Mouse (Mus musculus) kidney, postnatal 4 days (tissue): ENCODE results near the gene Dcaf1.

Experiments used
- DNase-seq, 2 experiments: peaks; one replicate each; pipeline ENCODE4 v3.0.0; 2021; ENCODE audit warnings: mixed read lengths in 2 of 2

Gene Dcaf1

DNA sequence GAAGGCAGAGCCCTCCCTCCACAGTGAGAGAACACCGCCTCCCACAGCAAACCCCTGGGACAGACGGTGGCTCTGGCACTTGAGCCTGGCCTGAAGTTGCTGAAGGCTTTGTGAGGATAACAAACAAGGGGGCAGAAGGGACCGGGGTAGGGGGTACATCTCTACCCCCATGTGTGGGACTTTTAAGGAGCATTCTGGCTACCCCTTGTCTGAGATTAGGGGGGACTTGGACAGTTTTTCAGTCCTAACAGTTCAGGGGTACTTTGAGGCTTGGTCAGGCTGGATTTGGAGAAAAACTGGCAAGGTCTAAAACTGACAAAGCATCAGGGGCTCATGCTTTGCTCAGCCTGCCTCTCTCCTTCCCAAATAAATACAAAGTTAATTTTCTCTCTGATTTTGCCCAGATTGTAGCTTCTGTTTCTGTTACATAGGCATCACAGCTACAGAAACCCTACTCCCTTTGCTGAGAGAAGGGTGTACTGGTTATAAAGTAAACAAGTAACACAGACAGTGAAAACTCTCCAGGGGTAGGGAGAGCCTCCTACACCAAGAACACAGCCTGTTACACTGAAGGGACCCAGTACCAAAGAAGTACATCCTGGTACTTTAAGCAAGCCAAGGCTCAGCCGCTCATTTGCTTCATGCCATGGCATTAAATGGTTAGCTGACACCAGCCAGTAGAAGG, 59.5 kb downstream of the Dcaf1 start:
- DNase-seq, result no peak

DNA sequence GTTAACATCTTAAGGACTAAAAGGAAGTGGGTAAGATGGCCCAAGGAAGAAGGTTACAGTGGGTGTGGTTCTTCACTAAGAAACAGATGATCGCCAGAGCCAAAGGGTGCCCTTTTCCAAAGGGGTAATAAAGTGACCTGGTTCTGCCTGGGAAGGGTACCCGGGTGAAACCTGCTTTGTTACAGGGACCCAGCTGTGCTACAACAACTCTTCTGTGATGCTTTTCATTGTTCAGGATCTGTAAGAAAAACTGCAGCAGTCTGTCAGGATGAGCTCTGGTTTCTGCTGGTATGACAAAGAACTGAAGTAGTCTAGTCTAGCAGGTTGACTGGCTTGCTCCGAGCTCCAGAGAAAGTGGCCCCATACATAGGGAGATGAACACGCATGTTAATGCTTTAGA, 60.5 kb downstream of the Dcaf1 start:
- DNase-seq, result no peak

DNA sequence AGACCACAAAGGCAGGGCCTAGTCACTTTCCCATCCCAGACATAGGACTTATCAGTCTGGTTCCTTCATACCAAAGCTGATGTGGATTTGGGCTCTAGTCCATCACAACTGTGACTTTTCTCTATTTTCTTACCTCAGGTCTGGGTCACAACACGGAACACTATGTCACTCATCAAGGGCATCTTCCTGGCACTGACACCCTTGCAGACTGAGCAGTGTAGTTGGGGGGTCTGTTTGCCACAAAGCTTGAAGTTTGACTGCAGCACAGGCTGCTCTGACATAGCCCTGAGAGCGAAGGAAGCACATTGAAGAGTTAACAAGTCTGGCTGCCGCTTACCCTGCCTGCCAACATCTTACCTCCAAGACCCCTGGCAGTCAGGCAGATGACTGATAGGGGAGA, 61.4 kb downstream of the Dcaf1 start:
- no peak for DNase-seq

- DNase-seq, result peak; percentile 17 to 40
Measured at GRCm38 (mm10) chr9:106884306-106884705, 62.6 kb downstream of the Dcaf1 start.

DNA sequence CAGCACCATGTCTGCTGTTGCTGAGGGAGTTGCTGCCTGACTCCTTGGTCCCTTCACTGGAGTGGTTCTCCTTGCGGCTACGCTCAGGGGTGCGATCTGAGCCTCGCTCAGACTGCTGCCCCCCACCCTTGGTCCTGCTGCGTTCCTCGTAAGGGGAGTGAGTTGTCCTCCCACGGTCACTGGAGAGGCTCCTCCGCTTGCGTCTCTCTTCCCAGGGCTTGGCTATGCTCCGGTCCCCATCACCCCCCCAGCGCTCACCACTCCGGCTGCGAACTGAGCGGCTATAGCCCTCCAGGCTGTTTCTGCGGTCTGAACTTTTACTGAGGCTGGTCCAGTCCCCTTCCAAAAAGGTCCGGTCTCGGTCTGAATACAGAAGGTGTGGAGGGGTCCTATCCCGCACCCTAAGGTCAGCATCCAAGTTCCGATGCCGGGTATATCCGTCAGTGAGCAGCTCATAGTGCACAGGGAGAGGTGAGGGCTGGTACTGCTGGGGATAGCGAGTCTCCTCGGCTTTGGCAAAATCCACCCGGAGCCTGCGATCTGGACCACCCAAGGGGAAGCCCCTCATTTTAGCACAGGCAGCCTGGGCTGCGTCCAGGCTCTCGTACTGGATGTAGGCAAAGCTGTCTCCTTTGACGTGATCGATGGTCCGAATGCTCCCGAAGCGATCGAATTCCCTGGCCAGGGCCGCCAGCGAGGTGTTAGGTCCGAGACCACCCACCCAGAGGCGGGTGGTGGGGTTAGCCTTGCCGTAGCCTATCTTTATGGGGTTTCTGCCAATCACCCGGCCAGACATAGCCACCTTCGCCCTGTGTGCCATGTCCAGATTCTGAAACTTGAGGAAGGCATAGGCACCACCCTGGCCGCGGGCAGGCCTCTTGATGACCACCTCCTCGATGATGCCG, 63.6 kb downstream of the Dcaf1 start:
- DNase-seq, result peak; percentile 26 to 45

DNA sequence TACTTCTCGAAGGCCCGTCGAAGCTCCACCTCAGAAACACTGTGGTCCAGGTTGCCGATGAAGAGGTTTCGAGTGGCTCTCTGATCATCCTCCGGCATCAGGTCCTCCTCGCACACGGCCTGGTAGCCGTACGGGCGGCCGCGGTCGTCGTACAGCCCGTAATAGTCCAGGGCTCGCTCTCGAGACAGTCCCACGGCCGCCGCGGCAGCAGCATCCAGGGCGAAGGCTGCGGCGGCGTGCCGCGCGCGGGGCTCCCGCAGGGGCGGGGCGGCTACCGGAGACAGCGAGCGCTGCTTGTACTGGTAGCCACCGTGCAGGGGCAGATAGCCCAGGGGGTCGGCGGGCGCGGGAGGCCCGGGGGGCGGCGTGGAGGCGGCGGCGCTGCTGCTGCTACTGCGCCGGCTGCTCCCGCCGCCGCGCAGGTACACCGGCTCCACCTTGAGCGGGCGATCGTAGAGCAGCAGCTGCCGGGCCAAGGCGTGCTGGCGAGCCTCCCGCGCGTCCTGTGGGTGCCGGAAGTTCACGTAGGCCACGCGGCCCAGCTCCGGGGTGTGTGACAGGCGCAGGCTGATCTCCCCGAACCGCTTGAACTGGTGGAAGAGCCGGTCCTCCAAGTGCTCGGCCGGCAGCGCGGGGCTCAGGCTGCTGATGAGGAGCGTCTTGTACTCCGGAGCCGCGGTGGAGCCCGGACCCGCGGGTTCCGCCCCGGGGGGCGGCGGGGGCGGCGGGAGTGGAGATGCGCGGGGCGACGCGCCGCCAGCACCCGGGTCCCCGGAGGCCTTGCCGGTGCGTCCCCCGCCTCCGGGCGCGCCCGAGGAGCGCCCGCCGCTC, 64.4 kb downstream of the Dcaf1 start:
- peak; percentile 56 to 69 for DNase-seq

DNA sequence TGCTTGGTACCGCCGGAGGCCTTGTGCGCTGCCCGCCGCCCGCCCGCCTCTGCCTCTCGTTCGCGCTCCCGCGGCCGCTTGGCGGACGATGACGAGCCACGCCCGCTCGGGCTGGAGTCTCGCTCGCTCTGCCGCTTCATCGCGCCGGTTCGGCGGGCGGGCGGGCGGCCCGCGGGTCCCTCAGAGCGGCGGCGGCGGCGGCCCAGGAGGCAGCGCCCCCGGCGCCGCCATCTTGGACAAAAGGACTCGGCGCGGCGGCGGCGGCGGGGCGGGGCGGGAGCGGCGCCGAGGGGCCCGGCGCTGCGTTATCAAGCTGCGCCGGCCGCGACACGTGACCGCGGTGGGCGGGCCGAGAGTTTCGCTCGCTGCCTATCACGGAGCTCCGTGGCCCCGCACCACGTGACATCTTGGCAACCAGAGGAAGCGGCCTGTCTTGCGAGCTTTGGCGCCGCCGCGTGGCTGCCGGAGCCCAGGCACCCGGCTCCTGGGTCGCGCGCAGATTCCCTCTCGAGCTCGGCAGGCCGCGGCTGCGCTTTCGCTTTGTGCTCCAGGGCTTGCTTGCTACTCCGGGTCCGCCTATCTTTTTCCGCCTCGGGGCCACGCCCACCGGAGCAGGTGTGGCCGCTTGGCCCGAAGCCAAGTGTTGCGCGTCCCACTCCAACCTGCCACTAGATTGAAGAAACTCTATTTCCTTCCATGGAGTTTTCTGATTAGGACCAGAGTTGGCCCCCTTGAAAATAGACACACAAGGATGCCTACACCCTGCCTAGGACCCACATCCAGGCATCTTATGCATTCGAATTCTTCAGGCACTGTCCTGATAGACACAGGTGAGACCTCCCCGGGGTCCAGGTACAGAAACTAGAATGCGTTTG, 65.4 kb downstream of the Dcaf1 start, which contains the start of gene Rbm15b:
Gene Rbm15b (minus strand): TSS at position 601 of the 875 bp plus-strand sequence.
- DNase-seq, result peak; percentile 99 to 100

- DNase-seq, result no peak
Measured at GRCm38 (mm10) chr9:106888346-106888745, 66.7 kb downstream of the Dcaf1 start.

GRCm38 (mm10) chr9:106889321-106889720, 67.6 kb downstream of the Dcaf1 start:
- no peak for DNase-seq

GRCm38 (mm10) chr9:106890496-106891240, 69.0 kb downstream of the Dcaf1 start:
- no peak for DNase-seq

- no peak for DNase-seq
Measured at GRCm38 (mm10) chr9:106891341-106891741, 69.7 kb downstream of the Dcaf1 start.

DNA sequence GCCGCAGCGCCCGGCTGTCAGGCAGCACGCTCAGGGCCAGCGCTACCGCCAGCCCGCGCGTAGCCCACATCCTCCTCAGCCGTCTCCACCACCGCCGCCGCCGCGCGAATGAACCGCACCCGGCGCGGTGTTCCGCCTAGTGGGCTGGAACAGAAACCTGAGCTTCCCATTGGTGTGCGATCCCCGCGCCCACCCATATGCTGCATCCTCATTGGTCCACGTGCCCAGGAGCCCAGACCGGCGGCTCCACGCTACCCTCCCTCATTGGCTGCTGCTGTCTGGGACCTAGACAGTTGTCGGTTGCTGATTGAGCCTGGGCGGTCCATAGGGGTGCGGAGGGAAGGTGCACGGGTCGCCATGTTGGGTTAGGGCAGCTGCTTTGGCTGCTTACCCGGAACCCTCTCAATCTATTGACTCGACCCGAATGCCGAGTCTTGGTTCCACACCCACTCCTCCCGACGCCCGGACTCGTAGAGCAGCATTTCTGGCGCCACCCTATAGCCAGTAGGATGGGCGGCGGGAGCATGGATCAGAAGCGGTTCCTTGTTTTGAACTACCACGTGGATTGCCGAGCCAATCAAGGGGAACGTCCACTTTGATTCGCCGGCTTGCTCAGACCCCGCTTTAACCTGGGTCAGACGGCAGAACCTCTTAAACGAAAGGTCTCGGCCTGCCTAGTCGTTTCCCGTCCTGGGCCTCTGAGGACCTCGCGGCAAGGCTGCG, 70.3 kb downstream of the Dcaf1 start, which contains the start of gene Manf:
Gene Manf (minus strand): TSS at position 151 of the 723 bp plus-strand sequence.
- DNase-seq, result peak; percentile 95 to 98

DNA sequence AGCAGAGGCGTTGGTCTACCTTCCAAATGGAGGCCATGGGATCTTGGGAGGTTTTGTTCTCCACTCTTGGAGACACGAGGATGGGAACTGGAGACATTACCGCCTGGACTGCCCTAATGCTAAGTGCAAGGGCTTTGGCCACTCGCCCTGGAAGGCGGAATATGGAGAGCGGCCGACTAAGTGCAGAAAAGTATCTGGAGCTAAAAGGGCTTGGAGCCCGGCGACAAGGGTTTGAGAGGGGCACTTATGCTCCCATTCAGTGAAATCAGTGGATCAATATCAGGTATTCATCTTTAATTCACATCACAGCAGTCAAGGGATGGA, 70.8 kb downstream of the Dcaf1 start:
- DNase-seq, result no peak

- no peak for DNase-seq
Measured at GRCm38 (mm10) chr9:106893327-106893726, 71.7 kb downstream of the Dcaf1 start.

- DNase-seq, result no peak
Measured at GRCm38 (mm10) chr9:106898901-106899300, 77.2 kb downstream of the Dcaf1 start.

DNA sequence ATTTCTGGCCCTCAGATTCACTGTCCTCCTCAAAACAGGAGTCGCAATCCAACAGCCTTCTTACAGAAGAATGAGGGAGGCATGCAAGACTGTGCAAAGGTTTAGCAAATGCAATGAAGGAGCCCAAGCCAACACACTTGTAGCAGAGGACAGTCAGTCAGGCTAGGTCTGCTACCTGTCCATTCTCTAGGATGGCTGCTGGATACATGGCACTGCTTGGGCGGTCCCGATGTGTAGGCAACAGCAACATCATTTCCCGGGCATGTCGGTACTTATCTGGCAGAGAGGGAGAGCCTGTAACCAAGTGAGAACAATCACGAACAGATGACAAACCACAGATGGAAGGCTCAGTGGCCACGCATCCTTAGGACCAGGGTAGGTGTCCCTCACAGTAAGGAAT, 79.9 kb downstream of the Dcaf1 start:
- DNase-seq, result no peak

GRCm38 (mm10) chr9:106903099-106903790, 81.6 kb downstream of the Dcaf1 start:
- DNase-seq, result no peak

- peak; percentile 42 to 62 for DNase-seq
Measured at GRCm38 (mm10) chr9:106903791-106904134, 82.1 kb downstream of the Dcaf1 start.

- no peak for DNase-seq
Measured at GRCm38 (mm10) chr9:106906597-106906996, 84.9 kb downstream of the Dcaf1 start.

DNA sequence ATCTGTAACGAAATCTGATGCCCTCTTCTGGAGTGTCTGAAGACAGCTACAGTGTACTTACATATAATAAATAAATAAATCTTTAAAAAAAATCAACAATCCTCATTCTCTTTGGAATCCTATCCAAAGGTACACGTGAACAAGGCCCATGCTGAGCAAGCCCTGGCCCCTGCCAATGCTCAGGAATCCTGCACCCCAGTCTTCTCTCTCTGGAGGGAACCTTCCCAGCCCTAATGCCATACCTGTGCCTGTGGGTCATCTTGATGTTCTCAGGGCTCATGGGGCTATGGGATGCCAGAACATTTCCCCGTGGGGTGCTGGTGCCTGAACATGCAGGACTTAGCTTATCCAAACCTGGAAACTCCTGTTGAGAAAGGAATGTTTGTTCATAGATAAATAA, 86.5 kb downstream of the Dcaf1 start:
- DNase-seq, result no peak
